Mouse (Mus musculus) thymus, postnatal 4 days (tissue): ENCODE data around the gene Actrt3.
"Not testable (repeated sequence)": the region's sequence is repeated elsewhere in the genome, so short reads cannot be mapped to it uniquely, and the experiment has no call there.

Experiments
- DNase-seq: peaks from one replicate; pipeline ENCODE4 v3.0.0; 2021

Gene Actrt3

DNA sequence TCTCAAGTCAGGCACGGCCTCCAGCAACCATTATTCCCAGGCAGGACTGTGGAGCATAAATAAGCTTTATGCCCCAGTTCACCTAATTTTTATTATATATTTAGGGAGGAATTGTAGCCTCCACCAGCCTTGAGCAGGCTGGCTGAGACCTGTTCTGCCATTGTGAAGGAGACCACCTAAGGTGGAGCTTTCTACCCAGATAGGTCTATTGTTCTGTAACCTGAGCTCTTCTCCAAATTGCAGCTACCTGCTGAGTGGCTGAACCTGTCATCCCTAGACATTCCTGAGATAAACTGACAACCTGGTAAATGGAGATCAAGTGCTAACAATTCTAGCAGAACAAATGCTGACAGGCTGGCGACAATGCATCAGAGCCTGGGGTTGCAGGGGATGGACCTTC, 33.4 kb downstream of the Actrt3 start:
- DNase-seq = not testable (repeated sequence)

DNA sequence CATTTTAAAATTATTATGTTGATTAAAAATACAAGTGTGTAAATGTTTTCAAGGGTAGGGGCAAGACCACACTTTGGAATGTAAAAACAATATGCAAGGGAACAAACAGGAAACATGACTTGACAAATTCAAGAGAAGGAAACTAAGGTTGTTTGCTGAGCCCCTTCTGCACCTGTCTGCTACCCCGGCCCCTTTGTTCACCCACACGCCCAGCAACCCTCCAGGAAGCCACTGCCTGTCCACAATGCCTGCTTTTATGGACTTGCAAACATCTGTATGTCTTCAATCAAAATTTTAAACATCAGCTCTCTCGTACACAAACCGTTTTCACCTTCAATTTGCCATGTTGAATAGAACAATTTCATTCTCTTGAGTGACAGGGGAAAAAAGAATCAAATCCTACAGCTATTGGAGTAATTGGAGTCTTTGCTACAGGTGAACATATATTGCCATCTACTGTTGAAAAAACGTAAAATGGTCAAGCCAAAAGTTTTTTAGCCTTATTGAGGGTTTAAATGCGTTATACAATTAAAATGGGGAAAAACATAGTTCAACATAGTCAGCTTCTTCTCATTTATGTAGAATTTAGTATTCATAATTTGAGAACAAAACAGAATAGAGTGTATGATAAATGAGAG, 38.9 kb downstream of the Actrt3 start:
- peak; percentile 24 for DNase-seq

GRCm38 (mm10) chr3:30553741-30554140, 46.0 kb downstream of the Actrt3 start:
- DNase-seq = no peak

DNA sequence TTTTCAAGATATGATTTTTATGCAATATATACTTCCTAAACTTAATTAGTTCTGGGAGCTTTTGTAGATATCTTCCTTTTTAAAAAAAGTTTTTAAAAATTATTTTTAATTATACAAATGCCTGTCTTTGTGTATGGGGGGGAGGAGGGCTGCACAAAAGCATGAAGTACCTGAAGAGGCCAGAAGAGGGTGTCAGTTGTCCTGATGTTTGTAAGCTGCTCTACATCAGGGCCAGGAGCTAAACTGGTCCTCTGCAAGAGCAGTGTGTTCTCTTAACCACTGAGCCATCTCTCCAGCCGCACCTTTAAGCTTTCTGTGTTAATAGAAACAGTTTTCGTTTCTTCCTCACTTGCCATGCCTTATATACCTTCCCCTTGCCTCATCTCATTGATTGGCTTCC, 49.5 kb downstream of the Actrt3 start:
- peak; percentile 18 for DNase-seq

GRCm38 (mm10) chr3:30548928-30549327, 50.8 kb downstream of the Actrt3 start:
- DNase-seq = no peak

- no peak for DNase-seq
Measured at GRCm38 (mm10) chr3:30547908-30548307, 51.8 kb downstream of the Actrt3 start, which contains the start of gene Mecom. Mecom (minus strand) TSS chr3:30548008.
